Mouse (Mus musculus) erythroid progenitor cell, adult 5-6 weeks (primary cell): ENCODE measurements around the gene Orc4. TPM values are rescaled to one million over a fixed set of nuclear protein-coding genes. Genes with fewer than 3 reads are reported as not detected.
"Not testable (repeated sequence)": the region's sequence is repeated elsewhere in the genome, so short reads cannot be mapped to it uniquely, and the experiment has no call there.

Source experiments
- ATAC-seq: replicated peaks from 2 replicates; pipeline ENCODE4 v1.8.0; 2016; ENCODE audit warnings: moderate number of reproducible peaks, mild to moderate bottlenecking, moderate TSS enrichment, inconsistent platforms; ENCODE audit not compliant: poor library complexity, low FRiP score, severe bottlenecking
- total RNA-seq, 2 experiments: library from RNA; stranded (forward) in 1 of 2; stranded (reverse) in 1 of 2; fragments of 150-400 nt in 1 of 2; fragments of 186-747, 209-891 nt in 1 of 2; gene quantifications; 2 replicates each; pipeline versions ENCODE4 v1.2.3 to v1.2.4; 2015 to 2017; ENCODE audit warnings: low replicate concordance in 2 of 2

Orc4 gene
- total RNA-seq (2015; ENCODE audit: low replicate concordance) (82.5 and 101 TPM in 2 replicates), total RNA-seq (2017; ENCODE audit: low replicate concordance) (69.1 and 95.3 TPM in 2 replicates)

- ATAC-seq: no peak
Measured at GRCm38 (mm10) chr2:48950252-48950315, at the start of gene Orc4. Gene Orc4, minus strand, starts transcription at chr2:48950277.

DNA sequence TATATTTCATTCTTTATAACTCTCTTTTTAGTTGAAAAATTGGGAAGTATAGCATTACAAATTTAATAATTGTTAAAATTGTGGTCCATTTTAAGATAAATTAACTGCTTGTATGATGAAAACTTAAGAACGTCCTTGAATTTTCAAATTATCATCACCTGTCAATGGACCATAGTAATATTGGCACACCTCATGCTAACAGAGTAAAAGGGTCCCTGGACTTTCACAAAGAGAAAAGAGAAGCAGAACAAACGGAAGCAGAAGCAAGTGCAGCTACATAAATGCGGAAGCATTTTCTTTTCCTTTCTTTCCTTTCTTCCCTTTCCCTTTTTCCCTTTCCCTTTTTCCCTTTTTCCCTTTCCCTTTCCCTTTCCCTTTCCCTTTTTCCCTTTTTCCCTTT, 40.2 kb upstream of the Orc4 start:
- no peak for ATAC-seq

DNA sequence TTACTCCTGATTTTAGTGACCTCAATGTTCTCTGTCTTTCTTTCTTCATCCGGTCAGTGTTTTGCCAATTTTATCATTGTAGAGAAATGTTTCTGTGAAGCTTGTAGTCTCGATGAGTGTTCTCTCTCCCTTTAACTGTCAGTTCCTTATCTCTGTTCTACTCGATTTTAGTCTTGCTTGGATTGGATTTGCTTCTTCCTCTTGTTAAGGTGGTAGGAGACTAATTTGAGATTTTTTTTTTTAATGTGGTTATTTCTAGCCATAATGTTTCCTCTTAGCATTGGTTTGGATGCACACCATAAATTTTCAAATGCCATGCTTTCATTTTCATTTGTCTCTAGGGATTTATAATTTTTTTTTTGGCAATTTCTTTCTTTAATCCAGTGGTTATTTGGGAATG, 28.8 kb upstream of the Orc4 start:
- no peak for ATAC-seq

DNA sequence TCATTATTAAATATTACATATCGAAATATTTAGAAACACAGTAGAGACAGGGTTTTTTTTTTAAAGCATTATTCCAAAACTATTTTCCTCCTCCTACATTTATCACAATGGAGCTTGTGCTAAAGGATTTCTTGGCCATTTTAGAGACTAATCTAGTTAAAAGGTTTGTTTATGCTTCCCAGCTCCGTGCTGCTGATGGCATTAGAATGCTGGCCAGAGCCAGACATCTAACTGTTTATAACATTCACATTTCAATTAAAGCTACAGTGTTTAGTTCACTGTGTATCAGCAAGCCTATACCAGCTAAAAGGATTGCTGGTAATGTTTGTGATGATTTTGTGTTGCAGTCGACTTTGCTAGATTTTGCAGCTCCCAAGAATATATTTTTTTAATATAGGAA, 6.5 kb upstream of the Orc4 start:
- no peak for ATAC-seq

DNA sequence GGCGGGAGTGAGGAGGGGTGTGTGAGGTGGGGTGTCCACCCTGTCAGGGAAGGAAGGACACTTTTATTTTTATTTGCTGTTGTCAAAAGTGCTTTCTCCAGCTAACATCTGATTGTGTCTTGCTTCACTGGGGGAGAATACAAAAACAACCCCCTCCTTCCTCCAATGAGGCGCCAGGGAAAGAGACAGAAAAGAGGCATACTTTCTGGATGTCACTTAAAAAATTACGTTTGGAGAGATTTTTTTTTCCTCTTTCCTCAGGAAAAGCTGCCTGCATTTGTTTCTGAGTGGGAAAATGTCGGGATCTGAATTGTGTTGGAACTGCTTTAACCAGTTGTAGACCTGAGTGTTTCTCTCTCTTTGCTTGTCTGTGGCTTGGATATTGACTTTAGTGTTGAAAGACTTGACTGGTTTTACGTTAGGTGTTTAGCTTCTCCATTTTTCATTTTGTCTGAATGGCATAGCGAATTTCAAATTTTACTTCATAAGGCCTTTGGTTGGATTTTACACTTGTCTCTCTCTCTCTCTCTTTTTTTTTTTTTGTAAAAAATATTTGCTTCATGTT, 321 bp upstream of the Orc4 start:
- ATAC-seq: no peak

DNA sequence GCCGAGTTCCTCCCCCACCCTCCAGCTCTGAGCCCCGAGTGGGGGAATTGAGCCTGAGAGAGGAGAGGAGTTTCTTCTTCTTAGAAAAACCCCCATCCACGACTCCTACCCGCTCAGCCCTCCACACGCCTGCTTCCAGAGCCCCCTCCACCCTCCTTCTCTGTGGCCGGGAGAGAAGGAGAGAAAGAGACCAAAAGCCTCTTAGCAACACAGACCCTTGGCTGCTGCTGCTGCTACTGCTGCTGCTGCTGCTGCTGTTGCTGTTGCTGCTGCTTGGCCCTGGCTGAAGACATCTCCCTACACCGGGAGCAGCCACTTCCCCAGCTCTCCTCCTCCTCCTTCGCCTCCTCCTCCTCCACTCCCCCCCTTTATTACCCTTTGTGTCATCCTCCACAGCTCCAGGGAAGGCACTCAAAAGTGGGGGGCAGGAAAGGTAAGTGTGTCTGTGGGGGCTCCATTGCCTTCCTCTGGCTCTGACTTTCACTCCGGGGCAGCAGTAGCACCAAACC, 280 bp downstream of the Orc4 start:
- ATAC-seq: peak; percentile 28

DNA sequence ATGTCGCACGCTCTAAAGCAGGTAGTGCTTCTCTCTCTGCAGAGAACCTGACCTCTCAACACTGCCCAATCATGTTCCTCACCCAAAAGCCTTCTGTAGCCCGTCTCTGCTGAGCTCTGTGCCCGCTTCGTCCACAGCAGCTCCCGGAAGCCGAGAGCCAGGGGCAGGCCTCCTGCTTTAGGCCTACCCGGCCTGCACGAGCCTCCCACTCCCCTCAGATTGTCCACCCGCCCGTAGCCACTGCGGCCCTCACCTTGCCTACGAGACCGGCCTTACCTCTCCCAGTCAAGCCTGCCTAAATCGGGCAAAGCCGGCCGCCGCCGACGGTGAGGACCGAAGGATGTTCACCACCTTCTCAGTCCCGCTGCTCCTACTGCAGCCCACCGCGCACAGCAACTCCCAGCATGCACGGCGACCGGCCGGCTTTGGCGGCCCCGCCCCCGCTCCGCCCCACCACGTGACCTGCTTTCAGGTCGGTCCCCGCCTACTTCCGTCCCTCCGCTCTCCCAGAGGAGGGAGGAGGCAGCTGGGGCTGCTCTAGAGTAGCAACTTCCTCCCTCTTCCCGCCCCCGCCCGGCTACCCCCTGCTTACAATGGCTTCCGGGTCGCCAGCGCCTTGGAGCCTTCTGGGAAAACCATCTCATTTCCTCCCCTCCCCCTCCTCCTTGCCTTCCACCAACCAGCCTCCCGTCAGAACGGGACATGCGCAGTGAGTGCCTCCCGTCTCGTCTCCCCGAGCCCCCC, 1.1 kb downstream of the Orc4 start, which contains the start of gene Mbd5:
Mbd5 (plus strand) TSS at position 668 of the 744 bp plus-strand sequence.
- peak; percentile 88 for ATAC-seq

- no peak for ATAC-seq
Measured at GRCm38 (mm10) chr2:48947761-48948160, 2.3 kb downstream of the Orc4 start.

DNA sequence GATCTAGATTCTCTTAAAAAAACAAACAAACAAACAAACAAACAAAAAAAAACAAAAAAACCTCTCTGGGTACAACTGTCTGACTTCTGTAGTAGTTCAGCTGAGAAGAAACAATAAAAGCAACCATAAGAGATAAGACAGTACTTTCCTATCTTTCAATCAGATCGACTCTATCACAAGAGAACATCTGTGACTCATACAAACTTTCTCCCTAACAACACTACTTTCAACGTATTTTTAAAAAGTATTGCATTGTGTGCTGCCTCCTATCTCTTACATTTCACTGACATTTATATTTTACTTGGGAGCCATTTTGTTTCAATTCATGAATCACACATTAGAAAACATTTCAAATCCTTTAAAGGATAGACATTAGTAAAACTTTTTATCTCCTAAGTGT, 15.0 kb downstream of the Orc4 start:
- ATAC-seq: no peak

GRCm38 (mm10) chr2:48915832-48916231, 34.2 kb downstream of the Orc4 start:
- ATAC-seq: no peak

DNA sequence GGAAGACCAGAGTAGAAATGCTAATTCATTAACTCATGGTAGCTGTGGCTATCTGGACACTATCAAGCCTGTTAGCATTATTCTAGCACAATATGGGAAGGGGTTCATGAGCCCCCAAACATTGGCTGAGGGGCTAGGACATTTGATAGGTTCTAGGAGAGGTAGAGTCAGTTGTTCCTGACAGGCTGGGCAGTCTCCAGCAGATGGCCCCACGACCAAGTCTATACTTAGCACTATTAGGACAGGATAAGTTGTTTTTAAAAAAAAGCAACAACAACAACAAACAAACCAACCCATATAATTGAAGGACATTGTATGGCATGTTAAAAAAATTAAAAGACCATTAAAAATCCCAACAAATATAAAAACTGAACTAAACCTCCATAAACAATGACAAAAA, 35.9 kb downstream of the Orc4 start:
- ATAC-seq: no peak

GRCm38 (mm10) chr2:48908866-48909265, 41.2 kb downstream of the Orc4 start:
- no peak for ATAC-seq

DNA sequence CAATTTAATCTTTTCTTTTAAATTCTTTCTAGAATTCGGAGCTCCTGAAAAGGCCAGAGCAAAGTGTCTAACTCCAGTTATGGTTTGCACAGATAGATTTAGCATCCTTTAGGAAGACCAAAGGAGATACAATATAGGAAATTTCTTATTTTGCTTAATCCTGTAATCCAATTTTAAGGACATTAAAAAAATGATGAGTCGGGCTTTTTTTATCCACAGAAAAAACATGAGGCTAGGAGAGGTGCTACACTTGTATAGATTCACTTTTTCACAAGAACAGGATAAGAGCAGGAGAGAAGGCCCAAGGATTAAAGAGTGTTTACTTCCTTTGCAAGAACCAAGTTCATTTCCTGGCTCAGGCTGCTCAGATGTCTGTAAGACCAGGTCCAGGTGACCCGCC, 54.9 kb downstream of the Orc4 start:
- no peak for ATAC-seq

GRCm38 (mm10) chr2:48885945-48886344, 64.1 kb downstream of the Orc4 start:
- peak; percentile 54; the same call in 1 of the 2 replicates for ATAC-seq

DNA sequence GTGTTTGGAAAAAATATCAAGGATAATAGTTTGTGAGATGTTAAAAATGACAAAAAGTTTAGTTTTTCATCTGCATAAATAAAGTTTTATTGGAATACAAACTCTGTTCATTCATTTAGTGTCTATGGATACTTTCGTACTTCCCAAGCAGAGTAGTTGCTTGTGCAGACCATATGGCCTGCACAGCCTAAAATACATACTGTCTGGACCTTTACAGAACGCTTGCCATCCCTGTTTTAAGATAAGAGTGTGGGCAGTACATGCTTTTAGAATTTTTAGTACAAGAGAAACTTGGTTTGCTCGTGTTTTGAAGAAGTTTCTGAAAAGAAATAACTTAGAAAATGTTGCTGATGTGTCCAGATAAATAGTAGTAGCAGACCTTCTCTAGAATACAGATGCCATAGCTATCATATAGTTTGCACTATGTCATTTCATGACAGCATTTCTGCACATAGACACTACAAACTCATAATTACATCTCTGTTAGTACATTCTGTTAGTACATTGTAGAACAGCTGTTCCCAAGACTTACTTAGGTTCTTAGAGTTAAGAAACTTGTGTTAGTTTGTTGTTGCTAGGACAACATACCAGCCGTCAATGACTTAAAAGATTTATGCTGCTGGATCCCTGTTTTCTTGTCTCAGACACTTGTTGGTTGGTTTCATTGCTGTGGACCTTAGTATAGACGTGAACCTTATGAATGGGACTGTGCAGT, 81.7 kb downstream of the Orc4 start:
- ATAC-seq: no peak

DNA sequence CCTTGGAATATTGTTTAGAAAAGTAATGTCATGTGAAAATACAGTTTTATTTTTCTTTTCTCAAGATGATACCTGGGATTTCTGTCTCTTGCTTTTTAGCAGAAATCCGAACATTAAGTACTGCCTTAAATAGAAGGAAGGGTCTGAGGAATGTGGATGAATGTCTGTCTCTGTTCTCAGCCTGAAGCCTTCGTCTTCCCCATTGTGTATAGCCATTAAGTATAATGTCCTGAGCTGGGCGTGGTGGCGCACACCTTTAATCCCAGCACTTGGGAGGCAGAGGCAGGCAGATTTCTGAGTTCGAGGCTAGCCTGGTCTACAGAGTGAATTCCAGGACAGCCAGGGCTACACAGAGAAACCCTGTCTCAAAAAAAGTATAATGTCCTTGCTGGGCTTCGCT, 84.5 kb downstream of the Orc4 start:
- not testable (repeated sequence) for ATAC-seq

Other genes with a start within 250 kb of the Orc4 start
- 1.8 TPM in 1 of 2 replicates, not detected in the other for gene Acvr2a, start 136.2 kb downstream of the Orc4 start, total RNA-seq (2015; ENCODE audit: low replicate concordance)
- gene Acvr2a, start 136.2 kb downstream of the Orc4 start, total RNA-seq (2017; ENCODE audit: low replicate concordance): 0.39 TPM in 1 of 2 replicates, not detected in the other
- 39.6 and 46.9 TPM in 2 replicates for gene Mbd5, start 769 bp downstream of the Orc4 start, total RNA-seq (2015; ENCODE audit: low replicate concordance)
- gene Mbd5, start 769 bp downstream of the Orc4 start, total RNA-seq (2017; ENCODE audit: low replicate concordance): 15.4 and 27.1 TPM in 2 replicates